ENCODE assay signal across 28 mouse cellular contexts in the genomic region with DNA sequence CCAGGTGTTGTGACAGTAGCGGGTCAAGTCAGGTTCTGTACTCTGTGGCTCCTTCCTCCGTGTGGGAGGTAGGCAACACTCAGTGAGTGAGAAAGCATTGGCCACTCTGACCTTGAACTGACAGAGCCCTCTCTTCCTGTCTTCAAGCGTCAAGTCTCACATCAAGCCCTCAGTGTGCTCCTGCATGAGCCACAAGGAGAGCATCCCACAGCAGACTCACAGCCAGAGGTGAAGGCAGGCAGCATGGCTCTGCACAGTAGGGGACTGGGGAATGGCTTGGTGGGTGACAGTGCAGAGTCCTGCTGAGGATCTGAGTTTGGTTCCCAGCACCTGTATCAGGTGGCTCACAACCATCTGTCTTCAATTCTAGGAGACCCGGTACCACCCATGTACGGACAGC.
DNase-seq lines count a peak whose midpoint lies in the region; ATAC-seq and TF ChIP-seq lines count a peak whose summit lies in the region.
"Had no signal": no experiment of that assay in that cellular context is flagged by ENCODE, and none has a peak within 500 bp of the region (broad histone marks: within the 10 kb centered on the region; RNA-seq: fewer than 3 reads in every experiment).

No protein-coding gene starts in this region.

- H3K9ac ChIP-seq in forebrain, embryonic 15.5 days (replicated peaks) = no peak overlapping the region
- H3K9ac ChIP-seq in forebrain, postnatal 0 days = no peak overlapping the region
- H3K9ac ChIP-seq in heart, embryonic 12.5 days = no peak overlapping the region
- no peak overlapping the region for H3K9ac ChIP-seq in stomach, postnatal 0 days (ENCODE audit: low read length)
- H3K9ac ChIP-seq: embryonic facial prominence, embryonic 12.5 days; embryonic facial prominence, embryonic 15.5 days; heart, embryonic 15.5 days; hindbrain, embryonic 13.5 days had no signal

- H3K4me2 ChIP-seq in forebrain, embryonic 15.5 days (replicated peaks) = no peak overlapping the region
- H3K4me2 ChIP-seq in forebrain, postnatal 0 days (ENCODE audit: low read depth) = no peak overlapping the region
- no peak overlapping the region for H3K4me2 ChIP-seq in heart, embryonic 12.5 days
- H3K4me2 ChIP-seq in stomach, postnatal 0 days (replicated peaks; ENCODE audit: low read depth) = no peak overlapping the region
- H3K4me2 ChIP-seq: embryonic facial prominence, embryonic 12.5 days; embryonic facial prominence, embryonic 15.5 days; heart, embryonic 11.5 days; heart, embryonic 15.5 days; hindbrain, embryonic 13.5 days had no signal

- peak overlapping the region; percentile 23; the same call in 1 of the 2 replicates for H3K27ac ChIP-seq in forebrain, embryonic 15.5 days (replicated peaks)
- no peak overlapping the region for H3K27ac ChIP-seq in forebrain, postnatal 0 days (ENCODE audit: low read depth, low read length)
- H3K27ac ChIP-seq in heart, embryonic 10.5 days = no peak overlapping the region
- H3K27ac ChIP-seq in heart, embryonic 12.5 days (ENCODE audit: poor library complexity, severe bottlenecking) = no peak overlapping the region
- no peak overlapping the region for H3K27ac ChIP-seq in stomach, postnatal 0 days (replicated peaks)
- H3K27ac ChIP-seq: embryonic facial prominence, embryonic 12.5 days; embryonic facial prominence, embryonic 15.5 days; gastrocnemius, adult 2 months; heart, adult 2 months; heart, embryonic 15.5 days; hindbrain, embryonic 10.5 days; hindbrain, embryonic 13.5 days had no signal

- 94% methylated on average over 5 of the region's 5 CpGs for WGBS in forebrain, embryonic 15.5 days
- WGBS in forebrain, postnatal 0 days = 90% methylated on average over 5 of the region's 5 CpGs
- WGBS in heart, embryonic 10.5 days = 80% methylated on average over 5 of the region's 5 CpGs
- WGBS in heart, embryonic 12.5 days = 80% methylated on average over 5 of the region's 5 CpGs
- WGBS in stomach, postnatal 0 days = 72% methylated on average over 5 of the region's 5 CpGs

- peaks cover 8% of the 10 kb centered on the region; the same call in 1 of the 2 replicates for H3K4me1 ChIP-seq in forebrain, embryonic 15.5 days
- no peaks in the 10 kb centered on the region for H3K4me1 ChIP-seq in forebrain, postnatal 0 days (ENCODE audit: insufficient read depth)
- peaks cover 6% of the 10 kb centered on the region; the same call in 1 of the 2 replicates for H3K4me1 ChIP-seq in heart, embryonic 10.5 days
- H3K4me1 ChIP-seq in heart, embryonic 12.5 days (replicated peaks) = no peaks in the 10 kb centered on the region
- H3K4me1 ChIP-seq in megakaryocyte, embryonic 14.5 days = no peaks in the 10 kb centered on the region
- H3K4me1 ChIP-seq in stomach, postnatal 0 days (replicated peaks; ENCODE audit: control insufficient read depth, insufficient read depth) = no peaks in the 10 kb centered on the region
- H3K4me1 ChIP-seq: embryonic facial prominence, embryonic 12.5 days; heart, embryonic 15.5 days; hindbrain, embryonic 10.5 days had no signal

- ATAC-seq in forebrain, embryonic 15.5 days (replicated peaks) = no peak
- no peak for ATAC-seq in forebrain, postnatal 0 days
- no peak for ATAC-seq in heart, embryonic 12.5 days (ENCODE audit: insufficient number of reproducible peaks, low FRiP score)
- ATAC-seq in megakaryocyte, adult 5-6 weeks (ENCODE audit: poor library complexity, severe bottlenecking) = no peak
- no peak for ATAC-seq in stomach, postnatal 0 days (ENCODE audit: low FRiP score, low TSS enrichment)
- ATAC-seq: hindbrain, embryonic 16.5 days; intestine, postnatal 0 days; Patski had no signal

- no peak for DNase-seq in forebrain, postnatal 0 days
- peak; percentile 68 for DNase-seq in heart, embryonic 10.5 days (ENCODE audit: low spot score)
- DNase-seq in stomach, postnatal 0 days (ENCODE audit: low spot score) = peak; percentile 7
- DNase-seq: adrenal gland, postnatal 10 days; adrenal gland, postnatal 36 days; B cell, adult 2 months; cerebellum, adult 18-20 months; cerebellum, adult 9-10 months; gastrocnemius, adult 2 months; gastrocnemius, postnatal 14 days; heart, adult 2 months; heart, postnatal 10 days; heart, postnatal 36 days had no signal

- no peak overlapping the region for H3K4me3 ChIP-seq in forebrain, embryonic 15.5 days
- no peak overlapping the region for H3K4me3 ChIP-seq in forebrain, postnatal 0 days (ENCODE audit: low read depth, low read length)
- H3K4me3 ChIP-seq in heart, embryonic 10.5 days = no peak overlapping the region
- no peak overlapping the region for H3K4me3 ChIP-seq in heart, embryonic 12.5 days
- H3K4me3 ChIP-seq in megakaryocyte, embryonic 14.5 days (replicated peaks) = peak overlapping the region; percentile 29
- no peak overlapping the region for H3K4me3 ChIP-seq in stomach, postnatal 0 days (ENCODE audit: low read depth, low read length)
- H3K4me3 ChIP-seq: embryonic facial prominence, embryonic 12.5 days; embryonic facial prominence, embryonic 15.5 days; gastrocnemius, adult 2 months; heart, adult 2 months; heart, embryonic 15.5 days; hindbrain, embryonic 10.5 days; hindbrain, embryonic 13.5 days had no signal

- H3K9me3 ChIP-seq in forebrain, embryonic 15.5 days = no peaks in the 10 kb centered on the region
- no peaks in the 10 kb centered on the region for H3K9me3 ChIP-seq in forebrain, postnatal 0 days (ENCODE audit: low read length)
- H3K9me3 ChIP-seq in heart, embryonic 10.5 days = no peaks in the 10 kb centered on the region
- no peaks in the 10 kb centered on the region for H3K9me3 ChIP-seq in heart, embryonic 12.5 days (replicated peaks)
- peaks cover 70% of the 10 kb centered on the region for H3K9me3 ChIP-seq in megakaryocyte, embryonic 14.5 days
- no peaks in the 10 kb centered on the region for H3K9me3 ChIP-seq in stomach, postnatal 0 days (ENCODE audit: control insufficient read depth, low read length)
- H3K9me3 ChIP-seq: embryonic facial prominence, embryonic 12.5 days; embryonic facial prominence, embryonic 15.5 days; heart, embryonic 15.5 days; hindbrain, embryonic 10.5 days; hindbrain, embryonic 13.5 days had no signal

- TF ChIP-seq CTCF in forebrain, postnatal 0 days (IDR thresholded peaks at IDR 0.05; ENCODE audit: low read depth) = no peak
- no peak for TF ChIP-seq CTCF in stomach, postnatal 0 days (IDR thresholded peaks at IDR 0.05; ENCODE audit: low read depth)

- H3K36me3 ChIP-seq in forebrain, embryonic 15.5 days = no peaks in the 10 kb centered on the region
- no peaks in the 10 kb centered on the region for H3K36me3 ChIP-seq in forebrain, postnatal 0 days (ENCODE audit: insufficient read depth)
- no peaks in the 10 kb centered on the region for H3K36me3 ChIP-seq in heart, embryonic 10.5 days
- H3K36me3 ChIP-seq in heart, embryonic 12.5 days = no peaks in the 10 kb centered on the region
- no peaks in the 10 kb centered on the region for H3K36me3 ChIP-seq in megakaryocyte, embryonic 14.5 days (replicated peaks; ENCODE audit: low read length)
- H3K36me3 ChIP-seq in stomach, postnatal 0 days (ENCODE audit: control insufficient read depth, insufficient read depth, low read length) = no peaks in the 10 kb centered on the region
- H3K36me3 ChIP-seq: embryonic facial prominence, embryonic 12.5 days; embryonic facial prominence, embryonic 15.5 days; G1E; heart, embryonic 15.5 days; hindbrain, embryonic 10.5 days; hindbrain, embryonic 13.5 days had no signal

- H3K27me3 ChIP-seq in forebrain, embryonic 15.5 days = no peaks in the 10 kb centered on the region
- no peaks in the 10 kb centered on the region for H3K27me3 ChIP-seq in forebrain, postnatal 0 days (ENCODE audit: insufficient read depth, low read length)
- H3K27me3 ChIP-seq in heart, embryonic 10.5 days (ENCODE audit: insufficient read depth, poor library complexity, severe bottlenecking) = no peaks in the 10 kb centered on the region
- H3K27me3 ChIP-seq in heart, embryonic 12.5 days (replicated peaks) = no peaks in the 10 kb centered on the region
- H3K27me3 ChIP-seq in megakaryocyte, embryonic 14.5 days (replicated peaks) = no peaks in the 10 kb centered on the region
- H3K27me3 ChIP-seq in stomach, postnatal 0 days (ENCODE audit: control insufficient read depth, insufficient read depth, low read length) = no peaks in the 10 kb centered on the region
- H3K27me3 ChIP-seq: CH12.LX; embryonic facial prominence, embryonic 12.5 days; embryonic facial prominence, embryonic 15.5 days; heart, embryonic 15.5 days; hindbrain, embryonic 13.5 days; Patski had no signal

- no peak for TF ChIP-seq EP300 in stomach, postnatal 0 days (optimal IDR thresholded peaks at IDR 0.05)
